Mouse (Mus musculus): ENCODE measurements around the gene Paqr8.

GRCm38 (mm10) chr1:20919728-20920127, 29.3 kb downstream of the Paqr8 start:
- TF ChIP-seq MYOG (IDR thresholded peaks at IDR 0.05; ENCODE audit: control insufficient read depth, extremely low read depth, insufficient read length) (no peak), CTCF (IDR thresholded peaks at IDR 0.05; ENCODE audit: control insufficient read depth, insufficient read depth, insufficient read length) (no peak)
